Mouse (Mus musculus) layer of hippocampus, postnatal 14 days (tissue): ENCODE measurements around the gene Xlr. TPM values are rescaled to one million over a fixed set of nuclear protein-coding genes. Genes with fewer than 3 reads are reported as not detected.
"Not testable (repeated sequence)": the region's sequence is repeated elsewhere in the genome, so short reads cannot be mapped to it uniquely, and the experiment has no call there.

ENCODE experiments used
- DNase-seq, 2 experiments: peaks; one replicate each; pipeline ENCODE4 v3.0.0; 2021 to 2022; ENCODE audit warnings: low spot score in 2 of 2, mixed read lengths in 1 of 2
- long read RNA-seq, 2 experiments: library from polyadenylated mRNA; stranded (forward); transcript quantifications; one replicate each; pipeline ENCODE4 v2.0.0; 2021
- total RNA-seq, 2 experiments: library from RNA; stranded (reverse); gene quantifications; 2 replicates each; pipeline ENCODE4 v1.2.3; 2021

The Xlr gene
- 1 to 10 TPM; 1.6 to 1.9 TPM for total RNA-seq
- long read RNA-seq, experiment 1 = 0 reads
- long read RNA-seq, experiment 2, partial matches to known transcripts = 1 of 3 reads
- long read RNA-seq, experiment 2, other reads (novel, unspliced or antisense) = 2 of 3 reads

- not testable (repeated sequence) for DNase-seq
Observed at GRCm38 (mm10) chrX:53797519-53797918, at the start of gene Xlr. Gene Xlr, minus strand, starts transcription at chrX:53797706.

DNA sequence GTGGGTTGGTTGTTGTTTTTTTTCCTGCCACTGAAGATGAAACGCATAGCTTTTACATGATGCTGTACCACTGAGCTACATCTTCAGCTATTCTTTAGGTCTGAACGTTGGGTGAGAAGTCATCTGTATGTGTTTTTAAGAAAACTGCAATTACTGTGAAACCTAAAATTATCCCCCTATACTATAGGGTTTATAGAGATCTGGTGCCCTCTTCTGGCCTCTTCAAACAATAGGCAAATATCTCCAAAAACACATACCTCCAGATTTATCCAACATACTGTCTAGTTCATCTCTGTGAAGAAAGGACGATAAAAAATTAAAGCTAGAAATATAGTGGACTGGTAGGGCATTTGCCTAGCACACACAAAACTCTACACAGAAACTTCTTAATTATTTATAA lies 1.6 kb upstream of the Xlr start:
- peak in 1 of 2 experiments; percentile 10 for DNase-seq

DNA sequence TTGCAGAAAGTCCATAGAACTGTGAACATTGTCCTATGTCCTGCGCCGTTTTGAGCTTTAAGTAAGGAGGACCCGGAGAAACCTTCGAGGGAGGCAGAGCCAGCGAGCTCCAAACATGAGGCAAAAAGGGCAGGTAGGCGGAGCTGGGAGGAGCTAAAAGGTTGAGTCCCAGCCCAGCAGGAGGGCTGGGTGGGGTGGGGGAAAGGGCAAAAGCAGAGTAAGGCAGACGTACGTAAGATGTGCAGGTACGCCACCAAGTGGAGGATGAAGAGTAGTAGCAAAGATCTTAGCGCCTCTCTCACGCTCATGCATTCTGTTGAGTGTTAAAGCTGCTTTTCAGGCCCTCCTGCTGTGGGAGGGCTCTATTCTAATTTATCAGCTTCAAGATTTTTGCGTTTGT lies 21.2 kb downstream of the Xlr start, which contains the start of gene Zfp36l3:
Zfp36l3 (minus strand) TSS at position 119 of the 400 bp plus-strand sequence.
- DNase-seq = no peak

DNA sequence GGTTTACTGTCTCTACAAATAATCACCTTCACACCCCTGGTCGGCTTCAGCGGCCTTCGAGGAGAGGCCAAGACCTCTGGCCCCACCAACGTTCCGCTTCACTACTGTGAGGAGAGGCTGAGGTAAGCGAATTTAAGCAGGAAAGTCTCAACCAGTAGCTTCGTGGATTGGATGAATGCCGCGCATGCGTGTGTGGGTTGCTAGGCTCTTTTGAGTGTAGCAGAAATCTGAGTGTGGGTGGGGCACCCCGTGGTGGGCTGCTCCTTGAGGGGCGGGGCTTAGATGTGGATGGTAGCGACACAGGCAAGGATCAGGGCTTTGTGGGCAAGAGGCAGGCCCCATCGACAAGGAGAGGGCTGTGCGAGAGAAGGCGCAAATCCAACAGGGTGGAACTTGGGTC lies 39.8 kb downstream of the Xlr start, which contains the start of gene 1700013H16Rik:
1700013H16Rik (minus strand) TSS at position 96 of the 400 bp plus-strand sequence.
- DNase-seq = no peak

DNA sequence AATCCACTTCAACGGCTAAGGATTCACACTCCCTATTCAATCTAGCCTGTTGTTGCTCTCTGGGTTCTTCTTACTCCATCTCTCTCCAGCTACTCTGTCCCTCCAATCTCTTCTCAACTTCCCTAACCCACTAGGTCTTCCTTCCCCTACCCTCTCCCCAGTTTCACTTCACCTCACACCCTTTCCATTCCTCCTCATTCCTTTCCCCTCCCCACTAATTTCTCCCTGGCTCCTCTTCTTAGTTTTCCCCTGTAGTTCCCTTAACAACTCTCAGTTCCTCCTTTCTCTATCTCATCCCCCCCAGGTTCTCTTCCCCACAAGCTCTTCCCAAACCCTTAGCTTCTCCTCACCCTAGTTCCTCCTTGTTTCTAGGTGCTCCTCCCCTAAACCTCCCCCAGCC lies 44.7 kb downstream of the Xlr start:
- no peak for DNase-seq

- no peak for DNase-seq
Observed at GRCm38 (mm10) chrX:53728967-53729366, 68.5 kb downstream of the Xlr start.

Other genes starting within 250 kb of the Xlr start
- 100 to 1,000 TPM; 122 to 132 TPM for gene Rtl8c, start 189.7 kb downstream of the Xlr start, total RNA-seq
- not detected for gene Gm14597, start 188.7 kb downstream of the Xlr start, total RNA-seq
- 100 to 1,000 TPM; 205 to 293 TPM for gene Rtl8a, start 154.0 kb downstream of the Xlr start, total RNA-seq
- gene Rtl8b, start 127.3 kb downstream of the Xlr start, total RNA-seq = 100 to 1,000 TPM; 184 to 221 TPM
- under 1 TPM in 1 of 2 experiments, not detected in 1; 0.23 TPM for gene 4930502E18Rik, start 72.9 kb downstream of the Xlr start, total RNA-seq
- gene 1700013H16Rik, start 39.9 kb downstream of the Xlr start, total RNA-seq = not detected
- gene Zfp36l3, start 21.3 kb downstream of the Xlr start, total RNA-seq = not detected